Mouse (Mus musculus) myocyte (in vitro differentiated cells): Measurements from ENCODE around the gene Irak2. TPM values are rescaled to one million over a fixed set of nuclear protein-coding genes. Genes with fewer than 3 reads are reported as not detected.

Source experiments
- H3K27me3 ChIP-seq: one replicate; pipeline ENCODE4 v1.6.1; 2011; ENCODE audit not compliant: control insufficient read depth, insufficient read depth, insufficient read length
- H3K36me3 ChIP-seq: one replicate; pipeline ENCODE4 v1.6.1; 2011; ENCODE audit not compliant: control insufficient read depth, insufficient read depth
- H3K4me2 ChIP-seq: one replicate; pipeline ENCODE4 v1.6.1; 2011; ENCODE audit warnings: low read depth, control low read depth
- H3K4me3 ChIP-seq: one replicate; pipeline ENCODE4 v1.5.1; 2011; ENCODE audit warnings: mild to moderate bottlenecking, control low read depth, moderate library complexity
- H3K79me2 ChIP-seq: one replicate; pipeline ENCODE4 v1.6.1; 2011; ENCODE audit not compliant: control insufficient read depth, insufficient read depth
- H3ac ChIP-seq: one replicate; pipeline ENCODE4 v1.6.1; 2011; ENCODE audit not compliant: control insufficient read depth, insufficient read length
- CEBPB ChIP-seq: IDR thresholded peaks from 2 replicates; pipeline ENCODE4 v1.6.1; 2011; ENCODE audit warnings: mild to moderate bottlenecking, moderate library complexity; ENCODE audit not compliant: poor library complexity, insufficient read depth, severe bottlenecking
- E2F4 ChIP-seq: IDR thresholded peaks from one replicate; pipeline ENCODE4 v1.6.1; 2011; ENCODE audit warnings: mild to moderate bottlenecking, control low read depth, moderate library complexity; ENCODE audit not compliant: insufficient read depth
- MAX ChIP-seq: IDR thresholded peaks from one replicate; pipeline ENCODE4 v1.6.1; 2011; ENCODE audit warnings: low read depth, mild to moderate bottlenecking, control low read depth
- MYOD1 ChIP-seq, 3 experiments: IDR thresholded peaks; one replicate each; pipeline ENCODE4 v1.6.1; 2011; ENCODE audit warnings: control low read depth in 2 of 3, low read depth in 2 of 3, mild to moderate bottlenecking in 2 of 3, moderate library complexity in 1 of 3; ENCODE audit not compliant: insufficient read length in 2 of 3, control insufficient read depth in 1 of 3
- MYOG ChIP-seq, 3 experiments: IDR thresholded peaks; one replicate each; pipeline ENCODE4 v1.6.1; 2011; ENCODE audit warnings: control low read depth in 2 of 3, low read depth in 2 of 3, mild to moderate bottlenecking in 2 of 3; ENCODE audit not compliant: insufficient read length in 2 of 3, control insufficient read depth in 1 of 3, insufficient read depth in 1 of 3
- POLR2A ChIP-seq: IDR thresholded peaks from one replicate; pipeline ENCODE4 v1.6.1; 2011; ENCODE audit warnings: low read depth, mild to moderate bottlenecking, control low read depth, moderate library complexity; ENCODE audit not compliant: insufficient read length
- POLR2AphosphoS2 ChIP-seq: IDR thresholded peaks from one replicate; pipeline ENCODE4 v1.6.1; 2011; ENCODE audit warnings: low read depth, control low read depth; ENCODE audit not compliant: insufficient read length
- REST ChIP-seq: IDR thresholded peaks from one replicate; pipeline ENCODE4 v1.6.1; 2011; ENCODE audit warnings: mild to moderate bottlenecking, control low read depth, moderate library complexity; ENCODE audit not compliant: insufficient read depth, insufficient read length
- SRF ChIP-seq: IDR thresholded peaks from one replicate; pipeline ENCODE4 v1.6.1; 2011; ENCODE audit warnings: low read depth; ENCODE audit not compliant: control insufficient read depth, insufficient read length
- TCF12 ChIP-seq: IDR thresholded peaks from one replicate; pipeline ENCODE4 v1.6.1; 2011; ENCODE audit warnings: mild to moderate bottlenecking, control low read depth; ENCODE audit not compliant: poor library complexity, insufficient read depth, severe bottlenecking
- TCF3 ChIP-seq: IDR thresholded peaks from one replicate; pipeline ENCODE4 v1.6.1; 2011; ENCODE audit warnings: low read depth, control low read depth; ENCODE audit not compliant: insufficient read length
- USF1 ChIP-seq: IDR thresholded peaks from one replicate; pipeline ENCODE4 v1.6.1; 2011; ENCODE audit warnings: low read depth, mild to moderate bottlenecking, control low read depth, moderate library complexity
- polyA plus RNA-seq: library from polyadenylated mRNA; unstranded; fragments of >200 nt; fragmentation: generic; extraction: Trizol; gene quantifications from one replicate; pipeline ENCODE4 v1.2.1, GENCODE M21; 2012; ENCODE audit warnings: missing spikeins

Gene Irak2
- polyA plus RNA-seq, 1 experiment, result 17.0 TPM

DNA sequence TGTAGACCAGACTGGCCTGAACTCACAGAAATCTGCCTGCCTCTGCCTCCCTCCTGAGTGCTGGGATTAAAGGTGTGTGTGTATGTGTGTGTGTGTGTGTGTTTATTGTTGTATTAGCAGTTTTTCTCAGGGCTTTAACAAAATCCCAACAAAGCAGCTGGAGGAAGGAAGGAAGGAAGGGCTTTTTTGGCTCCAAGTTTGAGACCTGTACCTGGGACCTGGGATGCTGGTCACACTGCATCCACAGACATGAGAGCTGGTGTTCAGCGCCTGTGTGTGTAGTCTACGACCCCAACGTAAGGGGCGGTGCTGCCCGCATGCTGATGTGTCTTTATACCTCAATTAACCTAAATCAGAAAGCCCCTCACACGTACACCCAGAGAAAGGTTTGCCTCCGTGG is 15.3 kb downstream of the Irak2 start:
- no peaks in the 10 kb centered on the region for H3K79me2 ChIP-seq
- H3K36me3 ChIP-seq, result no peaks in the 10 kb centered on the region
- TF ChIP-seq POLR2AphosphoS2, result no peak
- TF ChIP-seq MYOG (IDR thresholded peaks at IDR 0.05; ENCODE audit: control insufficient read depth in 1 of 3, insufficient read depth in 1 of 3, insufficient read length in 2 of 3, low read depth in 2 of 3), result no peak
- no peak for TF ChIP-seq SRF
- TF ChIP-seq POLR2A, result no peak
- TF ChIP-seq CEBPB, result no peak
- no peak for TF ChIP-seq MAX
- no peak for TF ChIP-seq E2F4
- TF ChIP-seq MYOD1 (IDR thresholded peaks at IDR 0.05; ENCODE audit: control insufficient read depth in 1 of 3, insufficient read length in 2 of 3, low read depth in 2 of 3), result no peak
- no peak overlapping the region for H3K4me2 ChIP-seq
- no peak overlapping the region for H3ac ChIP-seq
- H3K4me3 ChIP-seq, result no peak overlapping the region
- H3K27me3 ChIP-seq, result no peaks in the 10 kb centered on the region

DNA sequence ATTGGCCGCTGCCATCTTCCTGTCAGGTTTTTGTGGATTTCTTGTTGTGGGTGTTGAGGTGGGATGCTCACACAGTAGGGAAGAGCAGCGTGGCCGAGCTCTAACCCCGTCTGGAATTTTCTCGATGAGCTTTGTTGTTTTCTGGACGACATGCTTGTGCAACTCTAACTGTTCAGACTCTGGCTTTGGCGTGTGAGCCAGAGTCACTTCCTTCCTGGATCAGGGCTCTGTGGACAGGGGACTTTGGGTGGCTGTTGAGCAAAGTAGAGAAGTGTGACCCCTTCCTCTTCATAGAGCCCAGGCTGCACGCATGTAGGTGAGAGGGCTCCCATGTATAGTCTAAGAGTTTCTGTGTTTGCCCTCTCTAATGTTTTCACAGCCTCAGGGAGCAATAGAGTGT is 15.8 kb downstream of the Irak2 start:
- Histone ChIP-seq H3K4me3 (no peak overlapping the region), H3K27me3 (no peaks in the 10 kb centered on the region), H3K79me2 (no peaks in the 10 kb centered on the region), H3K4me2 (no peak overlapping the region), H3ac (no peak overlapping the region), H3K36me3 (no peaks in the 10 kb centered on the region)
- no peak for TF ChIP-seq TCF3
- no peak for TF ChIP-seq CEBPB
- TF ChIP-seq REST, result no peak
- TF ChIP-seq SRF, result no peak
- no peak for TF ChIP-seq TCF12
- TF ChIP-seq MAX, result no peak
- TF ChIP-seq E2F4, result no peak
- TF ChIP-seq MYOG (IDR thresholded peaks at IDR 0.05; ENCODE audit: control insufficient read depth in 1 of 3, insufficient read depth in 1 of 3, insufficient read length in 2 of 3, low read depth in 2 of 3), result no peak
- TF ChIP-seq USF1, result no peak
- TF ChIP-seq POLR2A, result no peak
- TF ChIP-seq MYOD1 (IDR thresholded peaks at IDR 0.05; ENCODE audit: control insufficient read depth in 1 of 3, insufficient read length in 2 of 3, low read depth in 2 of 3), result no peak
- TF ChIP-seq POLR2AphosphoS2, result no peak

DNA sequence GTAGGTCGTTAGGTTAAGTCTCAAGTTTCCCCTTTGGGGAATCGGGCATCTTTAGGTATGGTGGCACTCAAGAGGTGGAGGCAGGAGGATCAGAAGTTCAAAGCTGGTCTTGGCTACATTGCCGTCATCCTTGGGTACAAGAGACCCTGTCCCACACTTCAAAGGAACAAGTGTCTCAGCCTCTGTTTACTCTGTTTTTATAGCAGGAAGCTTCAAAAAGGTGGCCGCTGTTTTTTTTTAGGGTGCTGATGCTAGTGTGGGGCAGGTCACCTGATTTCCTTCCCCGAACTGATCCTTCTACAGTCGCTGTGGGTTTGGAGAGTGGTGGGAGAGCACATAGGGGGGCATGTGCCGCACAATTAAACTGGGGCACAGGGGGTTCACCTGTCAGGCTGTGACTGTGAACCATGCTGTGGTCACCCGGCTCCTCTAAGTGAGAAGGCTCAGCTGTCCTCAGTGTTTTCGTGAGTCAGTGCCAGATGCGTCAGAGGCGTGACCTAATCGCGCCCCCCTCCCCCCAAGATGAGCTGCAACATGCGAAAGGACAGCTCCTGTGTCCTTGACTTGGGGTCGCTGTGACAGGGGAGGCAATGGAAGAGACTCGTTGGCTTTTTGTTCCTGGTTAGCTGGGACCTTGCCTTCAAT is 16.6 kb downstream of the Irak2 start:
- Histone ChIP-seq H3ac (no peak overlapping the region), H3K79me2 (no peaks in the 10 kb centered on the region), H3K4me3 (no peak overlapping the region), H3K27me3 (no peaks in the 10 kb centered on the region), H3K36me3 (no peaks in the 10 kb centered on the region), H3K4me2 (no peak overlapping the region)
- TF ChIP-seq MYOD1 (IDR thresholded peaks at IDR 0.05; ENCODE audit: control insufficient read depth in 1 of 3, insufficient read length in 2 of 3, low read depth in 2 of 3), result peak in 2 of 3 experiments; percentile 80 to 91
- TF ChIP-seq TCF12, result peak; percentile 34
- peak in 2 of 3 experiments; percentile 86 to 95 for TF ChIP-seq MYOG (IDR thresholded peaks at IDR 0.05; ENCODE audit: control insufficient read depth in 1 of 3, insufficient read depth in 1 of 3, insufficient read length in 2 of 3, low read depth in 2 of 3)
- TF ChIP-seq POLR2AphosphoS2, result no peak
- peak; percentile 20 for TF ChIP-seq TCF3
- no peak for TF ChIP-seq USF1

GRCm38 (mm10) chr6:113655475-113655874 is 17.2 kb downstream of the Irak2 start:
- no peaks in the 10 kb centered on the region for H3K27me3 ChIP-seq
- no peak overlapping the region for H3K4me3 ChIP-seq
- TF ChIP-seq E2F4 (no peak), MYOD1 (IDR thresholded peaks at IDR 0.05; ENCODE audit: control insufficient read depth in 1 of 3, insufficient read length in 2 of 3, low read depth in 2 of 3) (no peak), SRF (no peak), POLR2A (no peak), MAX (no peak), MYOG (IDR thresholded peaks at IDR 0.05; ENCODE audit: control insufficient read depth in 1 of 3, insufficient read depth in 1 of 3, insufficient read length in 2 of 3, low read depth in 2 of 3) (no peak), TCF12 (no peak), TCF3 (no peak)
- H3K4me2 ChIP-seq, result no peak overlapping the region
- no peaks in the 10 kb centered on the region for H3K36me3 ChIP-seq
- H3K79me2 ChIP-seq, result no peaks in the 10 kb centered on the region
- no peak overlapping the region for H3ac ChIP-seq

GRCm38 (mm10) chr6:113656847-113657246 is 18.6 kb downstream of the Irak2 start:
- TF ChIP-seq TCF12 (no peak), SRF (no peak), MAX (no peak), POLR2AphosphoS2 (no peak), CEBPB (no peak), MYOG (IDR thresholded peaks at IDR 0.05; ENCODE audit: control insufficient read depth in 1 of 3, insufficient read depth in 1 of 3, insufficient read length in 2 of 3, low read depth in 2 of 3) (no peak), E2F4 (no peak), TCF3 (no peak), MYOD1 (IDR thresholded peaks at IDR 0.05; ENCODE audit: control insufficient read depth in 1 of 3, insufficient read length in 2 of 3, low read depth in 2 of 3) (no peak), POLR2A (no peak), USF1 (no peak), REST (no peak)
- H3K36me3 ChIP-seq, result no peaks in the 10 kb centered on the region
- no peaks in the 10 kb centered on the region for H3K27me3 ChIP-seq
- H3ac ChIP-seq, result no peak overlapping the region
- H3K79me2 ChIP-seq, result no peaks in the 10 kb centered on the region
- H3K4me2 ChIP-seq, result no peak overlapping the region
- no peak overlapping the region for H3K4me3 ChIP-seq
